In the genomic region with DNA sequence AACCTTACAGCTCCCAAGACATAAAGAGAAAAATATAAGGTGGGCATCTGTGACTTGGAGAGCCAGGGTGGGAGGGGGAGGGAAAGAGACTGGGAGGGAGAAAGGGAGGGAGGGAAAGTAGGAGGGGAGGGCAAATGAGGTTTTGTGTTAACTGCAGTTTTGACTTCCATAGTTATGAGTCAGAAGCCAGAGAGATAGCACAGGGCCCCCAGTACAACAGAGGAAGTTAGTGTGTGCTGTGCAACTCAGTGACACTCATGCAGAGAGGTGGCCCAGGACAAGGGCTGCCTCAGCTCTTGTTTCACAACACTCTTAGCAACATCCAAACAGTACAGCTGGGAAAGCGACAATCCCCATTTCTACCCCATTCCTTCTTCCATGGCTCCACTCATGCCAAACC, we compare ENCODE assay signal across 9 mouse cellular contexts.
DNase-seq lines count a peak whose midpoint lies in the region; ATAC-seq and TF ChIP-seq lines count a peak whose summit lies in the region.
"Had no signal": no experiment of that assay in that cellular context is flagged by ENCODE, and none has a peak within 500 bp of the region (broad histone marks: within the 10 kb centered on the region; RNA-seq: fewer than 3 reads in every experiment).

No protein-coding gene starts in this region.

- H3ac ChIP-seq in C2C12 (ENCODE audit: control insufficient read depth, insufficient read length, low read depth), result peak overlapping the region; percentile 19

- no peak overlapping the region; the same call in 1 of the 2 replicates for H3K4me2 ChIP-seq in heart, embryonic 11.5 days
- H3K4me2 ChIP-seq in liver, postnatal 0 days (ENCODE audit: low read depth, low read length), result no peak overlapping the region

- peaks cover 7% of the 10 kb centered on the region for H3K79me3 ChIP-seq in C2C12 (ENCODE audit: low read depth)

- H3K9me3 ChIP-seq in heart, embryonic 11.5 days (replicated peaks; ENCODE audit: control insufficient read depth, low read length), result no peaks in the 10 kb centered on the region
- no peaks in the 10 kb centered on the region for H3K9me3 ChIP-seq in liver, postnatal 0 days (ENCODE audit: low read length)

- H3K27me3 ChIP-seq in heart, embryonic 11.5 days (ENCODE audit: control insufficient read depth, insufficient read depth, low read length), result no peaks in the 10 kb centered on the region
- no peaks in the 10 kb centered on the region for H3K27me3 ChIP-seq in C2C12 (ENCODE audit: control insufficient read depth, insufficient read depth, insufficient read length)
- no peaks in the 10 kb centered on the region for H3K27me3 ChIP-seq in liver, postnatal 0 days (ENCODE audit: insufficient read depth, low read length)

- H3K36me3 ChIP-seq in heart, embryonic 11.5 days (ENCODE audit: control insufficient read depth, insufficient read depth, low read length), result no peaks in the 10 kb centered on the region
- H3K36me3 ChIP-seq in C2C12 (ENCODE audit: control insufficient read depth, insufficient read depth), result no peaks in the 10 kb centered on the region
- no peaks in the 10 kb centered on the region for H3K36me3 ChIP-seq in liver, postnatal 0 days (replicated peaks; ENCODE audit: insufficient read depth, low read length)

- H3K4me1 ChIP-seq in heart, embryonic 11.5 days (ENCODE audit: control insufficient read depth, insufficient read depth, low read length), result peaks cover 42% of the 10 kb centered on the region
- peaks cover 20% of the 10 kb centered on the region for H3K4me1 ChIP-seq in liver, postnatal 0 days (ENCODE audit: insufficient read depth)

- DNase-seq in heart, adult 9 months (ENCODE audit: low spot score in 2 of 2), result no peak
- peak; percentile 41 for DNase-seq in c-Kit-positive CD71-negative TER-119-negative erythroid progenitor cells, embryonic 14.5 days (ENCODE audit: low read depth)
- DNase-seq in liver, postnatal 0 days, result peak; percentile 32
- DNase-seq in layer of hippocampus, adult 8-10 months (ENCODE audit: low spot score in 2 of 2), result no peak
- DNase-seq in urinary bladder, postnatal 36 days (ENCODE audit: low spot score in 2 of 2), result no peak
- DNase-seq in right cerebral cortex, adult 18-20 months, result no peak

- H3K27ac ChIP-seq in heart, embryonic 11.5 days (ENCODE audit: low read depth, low read length), result peak overlapping the region; percentile 68
- peak overlapping the region; percentile 74 for H3K27ac ChIP-seq in liver, postnatal 0 days (ENCODE audit: low read depth)

- 79% methylated on average over 1 of the region's 1 CpGs for WGBS in heart, embryonic 11.5 days (ENCODE audit: insufficient replicate concordance)
- 73% methylated on average over 1 of the region's 1 CpGs for whole genome bisulfite sequencing in liver, postnatal 0 days (ENCODE audit: insufficient replicate concordance)

- ATAC-seq in heart, embryonic 11.5 days (replicated peaks; ENCODE audit: insufficient number of reproducible peaks, low FRiP score, low TSS enrichment), result 0 out of 2 replicates have a peak, but pooled peaks have one; percentile 50
- ATAC-seq in liver, postnatal 0 days, result peak; percentile 59
- ATAC-seq: midbrain, embryonic 16.5 days had no signal

- peaks cover 37% of the 10 kb centered on the region for H3K79me2 ChIP-seq in C2C12 (ENCODE audit: control insufficient read depth, insufficient read depth)

- H3K9ac ChIP-seq in heart, embryonic 11.5 days (ENCODE audit: low read depth, low read length), result no peak overlapping the region
- no peak overlapping the region for H3K9ac ChIP-seq in liver, postnatal 0 days (replicated peaks)

- TF ChIP-seq CTCF in C2C12 (IDR thresholded peaks at IDR 0.05; ENCODE audit: control insufficient read depth, insufficient read depth, insufficient read length), result no peak
- no peak for TF ChIP-seq CTCF in liver, postnatal 0 days (IDR thresholded peaks at IDR 0.05; ENCODE audit: low read depth)

- no peak overlapping the region for H3K4me3 ChIP-seq in heart, embryonic 11.5 days (ENCODE audit: low read depth, low read length)
- H3K4me3 ChIP-seq in C2C12 (ENCODE audit: insufficient read depth, poor library complexity, severe bottlenecking), result no peak overlapping the region
- H3K4me3 ChIP-seq in liver, postnatal 0 days (ENCODE audit: low read depth, low read length), result no peak overlapping the region

- TF ChIP-seq EP300 in liver, postnatal 0 days (IDR thresholded peaks at IDR 0.05; ENCODE audit: low read depth), result no peak

TF ChIP-seq in C2C12, 6 proteins besides CTCF, POLR2A, EP300 and RAD21:
- peak; percentile 69 for TF ChIP-seq CEBPB (IDR thresholded peaks at IDR 0.05; ENCODE audit: low read depth)
- TF ChIP-seq MYOG (IDR thresholded peaks at IDR 0.05; ENCODE audit: control insufficient read depth, extremely low read depth, insufficient read length), result no peak
- peak; percentile 6 for TF ChIP-seq MYOD1 (IDR thresholded peaks at IDR 0.05; ENCODE audit: control insufficient read depth, insufficient read length, low read depth)
- TF ChIP-seq USF1 (IDR thresholded peaks at IDR 0.05; ENCODE audit: low read depth), result no peak
- TF ChIP-seq MAX (IDR thresholded peaks at IDR 0.05), result no peak
- no peak for TF ChIP-seq FOSL1 (IDR thresholded peaks at IDR 0.05; ENCODE audit: insufficient read depth, low read length, poor library complexity, severe bottlenecking)

Comparison
In these comparisons a context has a peak if more than half of its experiments do, and no peak if none do; other contexts are left out.
1. DNase-seq: peak in c-Kit-positive CD71-negative TER-119-negative erythroid progenitor cells, embryonic 14.5 days (single experiment) and liver, postnatal 0 days (single experiment); none in heart, adult 9 months (0 of 2), layer of hippocampus, adult 8-10 months (0 of 2), urinary bladder, postnatal 36 days (0 of 2) and right cerebral cortex, adult 18-20 months (single experiment).